Mouse (Mus musculus) brain, embryonic 18.5 days (tissue): Measurements from ENCODE around the gene Ikzf4.
"Not testable (repeated sequence)": the region's sequence is repeated elsewhere in the genome, so short reads cannot be mapped to it uniquely, and the experiment has no call there.

Source experiments
- DNase-seq: peaks from one replicate; pipeline ENCODE4 v3.0.0-alpha.2; 2012; ENCODE audit warnings: low read depth, low spot score

Gene Ikzf4

DNA sequence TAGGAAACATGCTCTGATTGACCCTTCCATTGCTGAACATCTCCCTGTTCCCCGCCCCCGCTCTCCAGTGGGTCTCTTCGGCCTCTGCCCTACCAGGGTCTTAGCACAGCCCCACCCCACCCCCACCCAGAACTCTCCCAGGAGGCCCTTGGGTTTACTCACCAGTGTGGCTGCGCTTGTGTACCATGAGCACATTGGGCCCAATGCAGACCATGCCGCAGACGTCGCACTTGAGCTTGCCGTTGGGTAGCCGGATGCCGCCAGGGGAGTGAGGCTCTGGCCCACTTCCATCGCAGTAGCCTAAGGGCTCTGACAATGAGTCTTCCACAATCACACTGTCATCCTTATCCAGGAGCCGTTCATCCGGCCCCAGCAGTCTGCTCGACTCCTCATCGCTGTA lies 4.9 kb downstream of the Ikzf4 start:
- no peak for DNase-seq

GRCm38 (mm10) chr10:128639999-128640398 lies 5.8 kb downstream of the Ikzf4 start:
- no peak for DNase-seq

DNA sequence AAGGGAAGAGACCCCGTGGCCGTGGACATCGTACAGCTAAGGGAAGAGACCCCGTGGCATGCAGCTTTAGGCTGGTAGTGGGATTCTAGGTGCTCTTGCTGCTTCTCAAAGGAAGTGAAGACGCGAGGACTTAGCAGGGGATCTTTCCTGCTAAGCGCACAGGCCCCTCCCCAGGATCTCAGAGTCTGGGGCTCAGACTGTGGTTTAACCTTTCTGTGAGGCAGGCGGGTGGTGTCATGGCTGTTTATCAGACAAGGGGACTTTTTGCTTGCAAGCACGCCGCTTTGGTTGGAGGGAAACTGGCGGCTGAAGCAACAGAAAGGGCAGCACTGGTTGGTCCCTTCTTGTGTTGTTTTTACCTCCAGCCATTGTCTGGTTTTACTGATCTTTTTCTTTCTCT lies 8.8 kb downstream of the Ikzf4 start:
- no peak for DNase-seq

DNA sequence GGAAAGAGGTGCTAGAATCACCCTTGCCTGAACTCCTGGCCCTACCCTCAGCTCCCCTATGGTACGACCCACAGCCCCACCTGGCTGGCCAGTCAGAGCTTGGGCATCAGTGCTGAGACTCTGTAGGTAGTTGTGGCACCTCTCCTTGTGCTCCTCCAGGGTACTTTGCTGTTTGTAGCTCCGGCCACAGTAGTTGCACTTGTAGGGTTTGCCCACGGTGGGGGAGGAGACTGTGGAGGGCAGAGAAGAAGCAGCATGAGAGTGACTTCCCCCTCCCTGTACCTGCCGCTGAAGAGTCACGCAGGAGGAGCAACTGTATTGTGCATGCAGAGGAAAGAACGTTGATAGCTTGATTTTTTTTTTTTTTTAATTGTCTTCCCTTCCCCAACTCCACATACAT lies 9.2 kb downstream of the Ikzf4 start:
- no peak for DNase-seq

- DNase-seq, result no peak
Measured at GRCm38 (mm10) chr10:128635697-128636096, 10.1 kb downstream of the Ikzf4 start.

DNA sequence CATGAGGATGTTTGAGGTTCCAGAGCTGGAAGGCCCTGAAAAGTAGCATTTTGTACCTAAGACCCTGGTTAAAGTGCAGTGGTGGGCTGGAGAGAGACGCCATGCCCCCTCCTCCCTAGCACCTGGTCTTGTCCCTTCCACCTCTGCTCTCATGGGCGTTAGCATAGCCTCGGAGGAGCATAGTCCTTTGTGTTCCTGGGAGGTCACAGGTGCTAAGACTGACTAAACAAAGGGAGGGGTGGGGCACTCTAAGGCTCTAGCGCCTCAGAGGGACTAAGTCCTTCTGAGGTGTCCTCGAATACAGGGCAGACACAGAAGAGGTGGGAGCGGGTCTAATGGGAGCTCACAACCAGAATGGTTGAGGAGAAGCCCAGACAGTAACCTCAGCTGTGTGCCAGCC lies 14.2 kb downstream of the Ikzf4 start:
- DNase-seq, result no peak

DNA sequence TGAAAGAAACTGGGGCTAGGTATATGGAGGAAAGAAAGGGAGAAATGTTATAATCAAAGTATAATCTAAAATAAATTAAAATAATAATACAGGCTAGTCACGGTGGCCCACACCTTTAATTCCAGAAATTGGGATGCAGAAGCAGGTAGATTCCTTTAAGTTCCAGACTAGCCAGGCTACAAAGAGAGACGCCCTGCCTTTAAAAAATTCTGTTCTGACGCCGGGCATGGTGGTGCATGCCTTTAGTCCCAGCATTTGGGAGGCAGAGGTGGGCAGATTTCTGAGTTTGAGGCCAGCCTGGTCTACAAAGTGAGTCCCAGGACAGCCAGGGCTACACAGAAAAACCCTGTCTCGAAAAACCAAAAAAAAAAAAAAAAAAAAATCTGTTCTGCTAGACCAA lies 15.5 kb downstream of the Ikzf4 start:
- not testable (repeated sequence) for DNase-seq

- DNase-seq, result no peak
Measured at GRCm38 (mm10) chr10:128629746-128630145, 16.0 kb downstream of the Ikzf4 start.

- no peak for DNase-seq
Measured at GRCm38 (mm10) chr10:128627398-128628317, 18.1 kb downstream of the Ikzf4 start.

DNA sequence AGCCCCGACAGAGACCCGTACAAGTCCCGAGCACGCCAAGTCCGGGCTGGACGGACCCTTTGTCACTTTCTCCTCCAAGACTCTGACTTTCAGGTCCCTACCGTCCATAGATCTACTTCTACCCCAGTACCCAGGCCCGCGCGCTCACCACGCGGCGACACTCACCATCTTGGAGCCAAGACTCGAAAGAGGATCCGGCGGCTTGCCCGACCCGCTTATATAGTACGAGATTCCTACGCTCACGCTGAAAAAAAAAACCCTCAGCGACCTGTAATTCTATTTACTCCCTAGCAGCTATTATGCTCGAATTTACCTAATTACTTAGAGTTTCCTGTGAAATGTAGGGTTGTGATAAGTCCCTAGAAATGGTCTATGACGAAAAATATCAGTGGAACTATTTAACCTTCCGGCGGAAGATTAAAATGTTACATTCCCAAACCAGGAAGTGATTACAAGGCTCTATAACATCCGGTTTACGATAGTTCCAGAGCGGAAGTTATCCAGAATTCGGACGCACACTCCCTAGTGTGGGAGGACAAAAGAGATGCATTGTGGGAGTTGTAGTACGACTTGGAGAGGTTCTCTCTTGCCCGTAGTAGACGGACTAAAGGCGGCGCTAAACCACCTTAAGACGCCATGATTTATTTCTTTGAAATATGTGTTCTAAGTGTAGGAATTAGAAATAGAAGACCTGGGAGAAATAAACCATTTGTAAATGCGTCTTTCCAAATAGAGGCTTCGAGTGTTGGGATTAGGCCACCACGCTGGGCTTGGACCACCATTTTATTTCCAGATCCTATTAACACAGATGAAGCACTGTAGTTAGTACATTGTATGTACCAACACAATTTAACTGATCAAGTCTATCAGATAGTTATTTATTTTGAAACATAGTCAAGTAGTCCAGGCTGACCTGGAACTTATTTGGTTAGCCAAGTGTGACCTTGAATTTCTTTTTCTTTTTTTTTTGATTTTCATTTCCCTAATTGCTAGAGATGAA lies 19.2 kb downstream of the Ikzf4 start, which contains the start of gene Rps26:
TSS of gene Rps26 (minus strand) at position 437 of the 1,000 bp plus-strand sequence.
- peak; percentile 99 for DNase-seq

DNA sequence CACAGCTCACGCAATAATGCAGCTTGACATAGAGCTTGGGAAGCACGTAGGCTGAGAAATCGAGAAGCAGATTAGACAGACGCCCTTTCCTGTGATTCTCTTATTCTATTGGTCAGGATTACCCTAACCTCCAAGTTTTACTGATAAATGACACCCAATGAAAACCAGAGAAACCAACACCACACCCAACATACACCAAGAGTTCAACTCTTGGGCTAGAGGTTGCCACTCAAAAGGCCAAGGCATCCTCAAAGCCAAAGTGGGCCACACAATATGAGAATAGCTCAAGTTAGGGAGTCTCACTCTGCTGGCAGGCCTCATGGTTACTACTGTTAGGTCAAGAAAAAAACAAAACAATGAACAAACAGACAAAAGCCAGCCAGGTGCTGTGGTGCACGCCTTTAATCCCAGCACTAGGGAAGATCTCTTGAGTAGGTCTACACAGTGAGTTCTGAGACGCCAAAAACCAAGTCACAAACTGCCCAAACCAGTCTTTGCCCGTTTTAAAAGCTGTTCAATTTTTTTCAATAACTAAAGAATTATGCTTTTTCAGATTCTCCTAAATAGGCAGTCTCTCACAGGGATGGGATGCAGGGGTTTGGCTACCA lies 20.4 kb downstream of the Ikzf4 start:
- DNase-seq, result no peak

GRCm38 (mm10) chr10:128623106-128623613 lies 22.6 kb downstream of the Ikzf4 start:
- not testable (repeated sequence) for DNase-seq

DNA sequence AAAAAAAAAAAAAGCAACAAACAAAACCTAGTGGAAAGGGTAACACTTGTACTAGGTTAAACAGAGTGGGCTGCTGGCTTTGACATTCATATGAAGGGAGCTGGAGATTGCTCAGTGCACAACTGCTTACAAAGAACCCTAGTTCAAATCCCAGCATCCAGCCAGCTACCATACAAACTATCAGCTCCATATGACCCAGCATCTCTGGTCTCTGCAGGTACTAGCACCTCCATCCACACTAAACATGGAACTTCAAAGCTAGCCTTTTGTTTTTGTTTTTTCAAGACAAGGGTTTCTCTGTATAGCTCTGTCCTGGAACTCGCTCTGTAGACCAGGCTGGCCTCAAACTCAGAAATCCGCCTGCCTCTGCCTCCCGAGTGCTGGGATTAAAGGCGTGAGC lies 23.1 kb downstream of the Ikzf4 start:
- DNase-seq, result no peak

GRCm38 (mm10) chr10:128621986-128622520 lies 23.7 kb downstream of the Ikzf4 start:
- no peak for DNase-seq

GRCm38 (mm10) chr10:128620241-128620640 lies 25.6 kb downstream of the Ikzf4 start:
- DNase-seq, result no peak

DNA sequence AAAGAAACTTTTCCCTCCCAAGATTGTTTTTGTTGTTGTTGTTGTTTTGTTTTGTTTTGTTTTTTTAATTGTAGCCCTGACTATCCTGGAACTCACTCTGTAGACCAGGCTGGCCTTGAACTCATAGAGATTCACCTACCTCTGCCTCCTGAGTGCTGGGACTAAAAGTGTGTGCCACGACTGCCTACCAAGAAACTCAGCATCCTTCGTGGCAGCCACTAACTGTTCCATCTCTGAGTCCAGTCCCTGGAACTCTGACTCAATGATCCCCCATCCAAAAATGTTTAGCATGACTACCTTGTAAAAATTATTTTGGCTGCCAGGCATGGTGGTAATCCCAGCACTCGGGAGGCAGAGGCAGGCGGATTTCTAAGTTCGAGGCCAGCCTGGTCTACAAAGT lies 26.6 kb downstream of the Ikzf4 start:
- not testable (repeated sequence) for DNase-seq

GRCm38 (mm10) chr10:128618570-128618969 lies 27.2 kb downstream of the Ikzf4 start:
- no peak for DNase-seq

GRCm38 (mm10) chr10:128615798-128616448 lies 29.9 kb downstream of the Ikzf4 start:
- DNase-seq, result not testable (repeated sequence)

GRCm38 (mm10) chr10:128614934-128615333 lies 30.9 kb downstream of the Ikzf4 start:
- no peak for DNase-seq

DNA sequence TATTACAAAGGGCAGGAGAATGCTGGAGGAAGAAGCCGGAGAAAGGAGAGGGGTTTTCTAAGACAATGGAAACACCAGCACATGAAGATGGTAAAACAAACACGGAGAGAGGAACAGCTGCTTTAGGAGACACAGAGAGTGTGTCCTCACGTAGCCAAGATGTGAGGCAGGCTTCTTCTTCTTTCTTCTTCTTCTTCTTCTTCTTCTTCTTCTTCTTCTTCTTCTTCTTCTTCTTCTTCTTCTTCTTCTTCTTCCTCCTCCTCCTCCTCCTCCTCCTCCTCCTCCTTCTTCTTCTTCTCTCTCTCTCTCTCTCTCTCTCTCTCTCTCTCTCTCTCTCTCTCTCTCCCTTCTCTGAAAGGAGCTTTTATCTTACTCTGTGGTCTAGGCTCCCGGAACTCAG lies 32.0 kb downstream of the Ikzf4 start:
- DNase-seq, result not testable (repeated sequence)

DNA sequence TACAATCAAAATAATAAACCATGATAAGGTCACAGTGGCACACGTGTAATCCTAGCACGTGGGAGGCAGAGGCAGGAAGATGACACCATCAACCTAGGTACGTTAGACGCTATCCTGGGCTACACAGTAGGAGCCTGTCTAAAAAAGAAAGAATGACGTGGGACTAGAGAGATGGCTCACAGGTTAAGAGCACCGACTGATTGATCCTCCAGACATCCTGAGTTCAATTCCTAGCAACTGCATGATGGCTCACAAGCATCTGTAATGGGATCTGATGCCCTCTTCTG lies 32.7 kb downstream of the Ikzf4 start:
- no peak for DNase-seq
